Mouse (Mus musculus) ES-Bruce4 (cell line): ENCODE measurements around the gene Rapgef5.

Source experiments
- CTCF ChIP-seq: IDR thresholded peaks from one replicate; pipeline ENCODE4 v1.8.1; 2011; ENCODE audit warnings: low read depth, low read length
- EP300 ChIP-seq: IDR thresholded peaks from 2 replicates; pipeline ENCODE4 v1.6.1; 2011; ENCODE audit warnings: low read depth, low read length; ENCODE audit not compliant: insufficient read depth
- POLR2A ChIP-seq: IDR thresholded peaks from one replicate; pipeline ENCODE4 v1.8.1; 2011; ENCODE audit warnings: low read length; ENCODE audit not compliant: insufficient read depth

GRCm38 (mm10) chr12:117658821-117659220, 142.5 kb downstream of the Rapgef5 start:
- TF ChIP-seq POLR2A (no peak), CTCF (no peak), EP300 (no peak)
